Mouse (Mus musculus): ENCODE measurements around the gene Atp5s.

Gene Atp5s

GRCm38 (mm10) chr12:69781480-69781879, 56.7 kb downstream of the Atp5s start:
- DNase-seq: no peak

GRCm38 (mm10) chr12:69781935-69782650, 57.3 kb downstream of the Atp5s start:
- DNase-seq: no peak

- no peak for DNase-seq
Measured at GRCm38 (mm10) chr12:69783247-69784025, 58.7 kb downstream of the Atp5s start.

GRCm38 (mm10) chr12:69785471-69785870, 60.7 kb downstream of the Atp5s start:
- no peak for DNase-seq

GRCm38 (mm10) chr12:69788380-69788779, 63.6 kb downstream of the Atp5s start:
- no peak for DNase-seq

GRCm38 (mm10) chr12:69789766-69790529, 65.2 kb downstream of the Atp5s start:
- peak; percentile 12 for DNase-seq

GRCm38 (mm10) chr12:69790530-69791505, 66.1 kb downstream of the Atp5s start, which contains the start of gene Cdkl1:
Gene Cdkl1 (minus strand): TSS chr12:69791267.
- DNase-seq: peak; percentile 31
